Mouse (Mus musculus) midbrain, embryonic 15.5 days (tissue): ENCODE results near the gene Pax2. TPM values are rescaled to one million over a fixed set of nuclear protein-coding genes. Genes with fewer than 3 reads are reported as not detected.

Experiments
- ATAC-seq: fragments of 200-750 bp; cut with Nextera tagmentation; replicated peaks from 2 replicates; pipeline ENCODE4 v1.8.0; 2017; ENCODE audit warnings: moderate TSS enrichment
- H3K27ac ChIP-seq: fragments of 300-500 bp; sonication (generic); 2 replicates; pipeline ENCODE4 v1.5.1; 2015; ENCODE audit warnings: mild to moderate bottlenecking, inconsistent platforms
- H3K27me3 ChIP-seq: fragments of 300-500 bp; sonication (generic); replicated peaks from 2 replicates; pipeline ENCODE4 v1.6.1; 2015; ENCODE audit warnings: inconsistent platforms
- H3K36me3 ChIP-seq: fragments of 300-500 bp; sonication (generic); replicated peaks from 2 replicates; pipeline ENCODE4 v1.6.1; 2015; ENCODE audit warnings: inconsistent platforms
- H3K4me1 ChIP-seq: fragments of 300-500 bp; sonication (generic); 2 replicates; pipeline ENCODE4 v1.6.1; 2015; ENCODE audit warnings: inconsistent platforms
- H3K4me2 ChIP-seq: fragments of 300-500 bp; sonication (generic); 2 replicates; pipeline ENCODE4 v1.6.1; 2015; ENCODE audit warnings: inconsistent platforms, mild to moderate bottlenecking, moderate library complexity
- H3K4me3 ChIP-seq: fragments of 300-500 bp; sonication (generic); 2 replicates; pipeline ENCODE4 v1.5.1; 2015; ENCODE audit warnings: mild to moderate bottlenecking, inconsistent platforms
- H3K9ac ChIP-seq: fragments of 300-500 bp; sonication (generic); 2 replicates; pipeline ENCODE4 v1.6.1; 2015; ENCODE audit warnings: mild to moderate bottlenecking, inconsistent platforms
- H3K9me3 ChIP-seq: fragments of 300-500 bp; sonication (generic); 2 replicates; pipeline ENCODE4 v1.6.1; 2016; ENCODE audit warnings: inconsistent platforms
- WGBS: fragments of 180-500 bp; shearing (Covaris S2); methylation state at CpG from one replicate; pipeline ENCODE4 v1.1.7; 2015; ENCODE audit warnings: mixed read lengths; 5-methylcytosine and 5-hydroxymethylcytosine counted together
- polyA plus RNA-seq: library from polyadenylated mRNA; unstranded; fragments of >200 nt; fragmentation: Nextera tagmentation; extraction: Ambion mirVana; gene quantifications from 2 replicates; pipeline ENCODE4 v1.2.1, GENCODE M21; 2015

The Pax2 gene
- polyA plus RNA-seq, 1 experiment from 2014 or later: 0.68 TPM

DNA sequence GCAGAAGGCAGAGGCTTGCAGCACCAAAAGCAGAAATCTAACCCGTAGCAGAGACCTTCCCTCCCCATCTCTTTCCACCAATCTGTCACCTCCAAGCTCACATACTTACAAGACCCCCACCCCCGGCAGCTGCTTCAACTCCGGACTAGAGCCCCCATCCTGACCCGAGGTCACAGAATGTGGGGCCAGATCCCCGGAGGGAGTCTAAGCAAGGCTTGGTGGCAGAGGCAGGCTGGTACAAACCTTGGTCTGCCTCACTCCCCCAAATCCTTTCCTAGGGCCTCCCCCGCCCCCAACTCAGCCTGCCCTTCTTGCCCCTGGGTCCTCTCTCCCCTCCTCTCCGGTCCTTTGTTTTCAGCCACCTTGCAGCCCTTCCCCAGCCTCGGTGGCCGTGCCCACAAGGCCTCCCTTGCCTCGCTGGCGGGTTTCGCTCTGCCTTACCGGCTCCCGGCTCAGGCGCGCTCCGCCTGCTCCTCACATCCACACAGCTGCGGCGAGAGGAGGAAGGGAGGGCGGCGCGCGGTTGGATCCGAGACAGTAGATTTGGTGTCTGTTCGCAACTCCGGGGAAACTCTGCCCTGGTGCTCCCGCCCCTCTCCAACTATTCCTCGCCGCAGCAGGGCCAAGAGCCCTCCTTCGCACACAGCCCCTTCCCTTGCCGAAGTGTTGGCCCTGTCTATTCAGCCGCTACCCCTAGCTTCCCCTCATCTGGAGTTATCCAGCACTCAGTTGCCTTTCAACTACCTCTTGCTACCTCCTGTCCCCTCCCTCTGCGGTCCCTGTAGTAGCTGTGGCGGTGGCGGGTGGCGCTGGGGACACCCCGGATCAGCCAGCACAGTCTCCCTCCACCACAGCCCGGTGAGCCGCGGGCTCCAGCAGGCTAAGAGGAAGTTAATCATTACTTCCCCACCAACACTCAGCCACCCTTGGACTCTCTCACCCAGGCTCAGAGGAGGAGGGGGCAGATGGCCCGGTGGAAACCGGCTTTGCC lies 5.5 kb upstream of the Pax2 start:
- WGBS: under 1% methylated on average over 42 of the region's 42 CpGs
- H3K9me3 ChIP-seq: no peaks in the 10 kb centered on the region
- H3K4me1 ChIP-seq: peaks cover 11% of the 10 kb centered on the region
- no peaks in the 10 kb centered on the region for H3K36me3 ChIP-seq
- no peak overlapping the region for H3K9ac ChIP-seq
- no peak for ATAC-seq
- no peak overlapping the region for H3K27ac ChIP-seq
- peaks cover 97% of the 10 kb centered on the region for H3K27me3 ChIP-seq
- no peak overlapping the region for H3K4me2 ChIP-seq
- H3K4me3 ChIP-seq: no peak overlapping the region

DNA sequence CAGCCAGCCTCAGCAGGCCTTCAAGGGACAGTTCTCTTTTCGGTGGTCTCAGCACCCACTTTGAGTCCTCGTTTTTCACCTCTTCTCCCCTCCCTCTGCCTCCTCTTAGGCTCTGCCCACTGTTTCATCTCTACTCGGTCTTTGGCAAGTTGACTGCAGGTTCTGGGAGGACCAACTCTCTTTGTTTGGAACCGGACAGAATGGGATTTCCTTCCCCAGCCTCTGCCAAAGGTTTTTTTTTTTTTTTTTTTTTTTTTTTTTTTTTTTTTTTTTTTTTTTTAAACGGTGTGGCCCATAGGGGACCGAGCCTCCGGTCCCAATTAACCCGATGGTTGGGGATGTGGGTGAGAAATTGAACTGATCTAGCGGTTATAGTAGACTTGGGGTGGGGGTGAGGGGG lies 4.8 kb upstream of the Pax2 start:
- H3K9ac ChIP-seq: no peak overlapping the region
- no peak overlapping the region for H3K27ac ChIP-seq
- no peaks in the 10 kb centered on the region for H3K9me3 ChIP-seq
- peaks cover 18% of the 10 kb centered on the region for H3K4me1 ChIP-seq
- no peaks in the 10 kb centered on the region for H3K36me3 ChIP-seq
- no peak overlapping the region for H3K4me3 ChIP-seq
- peaks cover 97% of the 10 kb centered on the region for H3K27me3 ChIP-seq
- no peak for ATAC-seq
- no peak overlapping the region for H3K4me2 ChIP-seq
- WGBS: 1% methylated on average over 9 of the region's 9 CpGs

DNA sequence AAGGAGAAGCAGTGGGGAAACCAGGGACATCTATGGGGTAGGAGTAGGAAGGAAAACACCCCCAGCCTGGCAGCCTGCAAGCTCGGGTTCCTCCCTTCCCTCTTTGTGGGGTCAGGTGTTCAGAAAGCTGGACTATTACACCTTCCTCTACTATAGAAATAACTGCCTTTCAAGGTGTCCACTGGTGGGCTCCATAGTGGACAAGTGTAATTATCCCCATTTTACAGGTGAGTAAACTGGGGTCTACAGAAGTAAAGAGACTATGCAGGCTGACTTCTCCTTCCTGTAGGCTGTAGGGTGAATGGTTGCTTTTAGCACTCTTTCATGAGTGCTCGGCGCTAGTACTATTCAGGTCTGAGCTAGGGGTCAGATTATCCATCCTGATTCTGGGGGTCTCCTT lies 4.3 kb upstream of the Pax2 start:
- H3K36me3 ChIP-seq: no peaks in the 10 kb centered on the region
- no peak overlapping the region for H3K4me2 ChIP-seq
- H3K4me1 ChIP-seq: peaks cover 23% of the 10 kb centered on the region
- no peak overlapping the region for H3K4me3 ChIP-seq
- 16% methylated on average over 3 of the region's 3 CpGs for WGBS
- H3K27ac ChIP-seq: no peak overlapping the region
- peaks cover 95% of the 10 kb centered on the region for H3K27me3 ChIP-seq
- H3K9ac ChIP-seq: no peak overlapping the region
- H3K9me3 ChIP-seq: no peaks in the 10 kb centered on the region
- ATAC-seq: no peak

DNA sequence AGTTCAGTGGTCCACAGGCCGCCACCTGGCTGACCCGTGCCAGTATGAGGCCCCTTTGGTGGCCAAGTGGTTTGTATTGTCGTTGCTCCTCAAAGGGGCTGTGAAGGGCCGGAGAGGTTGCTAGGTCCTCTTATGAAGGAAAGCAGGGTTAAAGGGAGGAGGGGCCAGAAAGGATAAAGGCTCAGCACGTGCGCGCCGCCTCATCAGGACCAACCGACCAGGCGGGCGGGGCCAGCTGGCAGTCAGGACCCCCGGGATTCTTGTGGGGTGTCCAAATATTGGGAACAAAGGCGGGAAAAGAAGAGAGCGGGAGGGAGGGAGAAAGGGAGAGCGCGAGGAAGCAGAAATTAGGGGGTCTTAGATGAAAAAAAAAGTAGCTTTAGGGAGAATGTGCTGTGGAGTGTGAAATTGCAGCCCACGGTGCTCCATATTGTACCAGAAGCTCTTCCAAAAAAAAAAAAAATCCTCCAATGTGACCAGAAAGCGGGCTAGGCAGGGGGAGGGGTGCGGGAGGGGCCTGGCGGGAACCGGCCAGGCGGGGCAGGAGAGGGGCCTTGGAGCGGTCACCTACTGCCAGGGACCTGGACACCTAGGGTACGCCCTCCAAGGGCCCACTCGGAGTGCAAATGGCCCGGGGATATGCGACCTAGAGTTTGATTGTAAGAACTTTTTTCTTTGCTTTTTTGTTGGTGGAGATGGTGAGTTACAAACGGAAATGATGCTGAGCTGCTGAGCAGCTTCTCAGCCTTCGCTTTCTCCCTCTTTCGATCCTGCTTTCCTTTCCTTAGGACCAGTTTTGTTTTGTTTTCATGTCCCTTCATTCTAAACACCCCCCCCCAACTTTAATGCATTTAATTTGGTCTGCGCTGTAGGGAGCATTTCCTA lies 3.5 kb upstream of the Pax2 start:
- Histone ChIP-seq H3K4me2 (no peak overlapping the region), H3K4me1 (peaks cover 30% of the 10 kb centered on the region), H3K36me3 (no peaks in the 10 kb centered on the region), H3K27ac (no peak overlapping the region), H3K9me3 (no peaks in the 10 kb centered on the region), H3K4me3 (no peak overlapping the region), H3K27me3 (peaks cover 97% of the 10 kb centered on the region), H3K9ac (no peak overlapping the region)
- 2% methylated on average over 31 of the region's 31 CpGs for WGBS
- no peak for ATAC-seq

DNA sequence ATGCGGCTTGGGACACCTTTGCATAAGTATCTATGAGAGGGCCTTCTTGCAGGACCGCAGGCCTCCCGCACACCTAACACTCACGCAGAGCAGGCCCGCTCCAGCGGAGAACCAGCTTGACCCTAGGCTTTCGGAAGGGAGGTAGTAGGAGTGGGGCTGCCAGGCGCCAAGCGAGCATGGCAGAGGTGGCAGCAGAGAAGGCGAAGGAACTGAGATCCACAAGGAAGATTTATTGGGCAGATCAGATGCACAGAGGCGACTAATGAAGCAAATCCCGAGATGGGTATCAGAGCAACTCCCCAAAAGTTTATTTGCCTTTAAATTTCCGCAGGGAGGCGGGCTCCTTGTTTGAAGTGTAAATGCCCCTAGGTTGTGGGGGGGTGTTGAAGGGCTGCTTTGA lies 2.5 kb upstream of the Pax2 start:
- ATAC-seq: no peak
- Histone ChIP-seq H3K9ac (no peak overlapping the region), H3K9me3 (no peaks in the 10 kb centered on the region), H3K4me1 (peaks cover 32% of the 10 kb centered on the region), H3K36me3 (no peaks in the 10 kb centered on the region), H3K4me2 (no peak overlapping the region), H3K27me3 (peaks cover 89% of the 10 kb centered on the region), H3K27ac (no peak overlapping the region), H3K4me3 (no peak overlapping the region)
- WGBS: 1% methylated on average over 14 of the region's 14 CpGs

DNA sequence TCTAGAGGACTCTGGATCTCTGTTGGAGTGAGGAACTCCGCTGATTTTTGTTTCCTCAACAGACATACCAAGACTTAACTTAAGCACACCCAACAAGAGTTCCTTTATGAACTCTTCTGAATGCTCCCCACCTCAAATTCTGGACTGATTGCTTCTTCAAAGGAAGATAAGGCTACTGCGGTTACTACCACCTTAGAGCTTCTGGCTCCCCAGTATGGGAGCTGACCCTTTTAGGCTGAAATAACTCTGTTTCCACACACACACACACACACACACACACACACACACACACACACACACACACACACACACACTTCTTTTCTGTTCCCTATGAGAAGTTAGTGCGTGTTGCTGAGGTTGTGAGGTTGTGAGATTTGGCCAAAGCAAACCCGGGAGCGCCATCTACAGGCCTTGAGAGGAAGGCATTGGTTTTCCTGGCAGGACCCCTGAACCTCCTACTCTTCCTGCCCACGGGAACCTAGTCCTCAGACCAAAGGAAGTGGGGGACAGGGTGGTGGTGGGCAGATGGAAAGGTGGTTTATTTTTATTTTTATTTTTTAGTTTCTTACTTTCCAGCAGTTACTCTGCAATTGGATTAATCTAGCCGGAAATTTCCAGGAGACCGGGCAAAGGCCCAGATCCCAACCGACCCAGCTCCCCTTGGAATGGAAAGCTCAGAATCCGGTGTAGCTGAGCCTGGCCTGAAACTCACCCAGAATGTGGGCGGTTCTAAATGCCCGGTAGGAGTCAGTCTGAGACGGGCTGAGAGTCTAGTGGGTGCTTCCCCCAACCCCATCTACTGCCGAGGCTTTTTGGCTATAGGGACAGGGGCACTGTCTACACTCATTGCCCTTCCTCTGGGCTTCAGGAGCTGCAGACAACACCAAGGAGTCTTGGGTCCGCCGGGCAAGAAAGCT lies 1.1 kb upstream of the Pax2 start:
- no peak for ATAC-seq
- Histone ChIP-seq H3K4me3 (no peak overlapping the region), H3K9ac (no peak overlapping the region), H3K4me1 (peaks cover 42% of the 10 kb centered on the region), H3K4me2 (no peak overlapping the region), H3K9me3 (no peaks in the 10 kb centered on the region), H3K27ac (no peak overlapping the region), H3K36me3 (no peaks in the 10 kb centered on the region), H3K27me3 (peaks cover 81% of the 10 kb centered on the region)
- WGBS: 1% methylated on average over 16 of the region's 16 CpGs

DNA sequence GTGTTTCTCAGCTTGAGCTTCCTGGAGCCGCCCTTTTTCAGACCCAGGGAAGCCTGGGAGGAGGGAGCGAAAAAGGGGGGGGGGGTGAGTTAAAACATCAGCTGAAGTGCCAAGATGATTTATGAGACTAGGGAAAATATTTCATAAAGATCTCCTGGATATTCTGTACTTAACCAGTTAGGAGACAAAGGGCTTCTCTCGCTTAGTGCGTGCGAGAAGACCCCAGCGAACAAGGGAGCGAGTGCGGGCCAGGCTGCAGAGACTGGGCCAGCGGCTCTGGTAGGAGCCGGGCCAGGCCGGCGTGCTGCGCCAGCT lies 510 bp upstream of the Pax2 start:
- Histone ChIP-seq H3K27me3 (peaks cover 78% of the 10 kb centered on the region), H3K4me1 (peaks cover 45% of the 10 kb centered on the region), H3K9me3 (no peaks in the 10 kb centered on the region), H3K27ac (no peak overlapping the region), H3K4me3 (peak overlapping the region; percentile 24), H3K4me2 (peak overlapping the region; percentile 45; the same call in 1 of the 2 replicates), H3K9ac (no peak overlapping the region), H3K36me3 (no peaks in the 10 kb centered on the region)
- 2% methylated on average over 13 of the region's 13 CpGs for WGBS
- ATAC-seq: no peak

DNA sequence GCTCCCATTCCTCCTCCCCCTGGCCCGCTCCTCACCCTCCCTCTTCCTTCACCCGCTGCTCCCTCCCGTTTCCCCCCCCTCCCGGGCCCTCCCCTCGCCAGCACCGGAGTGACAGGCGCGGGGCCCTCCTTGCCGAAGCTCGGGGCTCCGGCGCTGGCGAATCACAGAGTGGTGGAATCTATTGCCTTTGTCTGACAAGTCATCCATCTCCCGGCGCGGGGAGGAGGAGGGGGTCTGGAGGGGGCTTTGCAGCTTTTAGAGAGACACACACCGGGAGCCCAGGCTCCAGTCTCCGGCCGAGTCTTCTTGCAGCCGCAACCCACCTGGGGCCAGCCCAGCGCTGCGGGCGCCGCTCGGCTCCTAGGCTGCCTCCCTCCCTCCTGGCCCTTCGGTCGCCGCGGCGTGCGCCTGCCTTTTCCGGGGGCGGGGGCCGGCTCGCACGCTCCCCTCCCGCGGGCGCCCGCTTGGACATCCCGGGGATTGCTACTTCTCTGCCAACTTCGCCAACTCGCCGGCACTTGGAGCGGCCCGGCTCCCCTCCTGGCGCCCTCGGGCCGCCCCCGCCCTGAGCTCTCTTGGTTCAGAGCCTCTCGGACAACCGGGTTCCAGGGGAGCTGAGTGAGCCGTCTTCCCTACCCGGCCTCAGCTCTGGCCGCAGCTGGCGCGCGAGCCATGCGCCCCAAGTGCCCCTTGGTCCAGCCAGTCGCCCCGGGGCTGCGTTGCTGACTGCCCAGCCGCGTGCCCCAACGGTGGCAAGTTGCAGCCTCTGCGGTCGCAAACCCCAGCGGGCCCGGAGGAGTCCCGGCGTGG lies 781 bp downstream of the Pax2 start:
- H3K27me3 ChIP-seq: peaks cover 79% of the 10 kb centered on the region
- no peak overlapping the region for H3K27ac ChIP-seq
- ATAC-seq: 0 out of 2 replicates have a peak, but pooled peaks have one; percentile 30

DNA sequence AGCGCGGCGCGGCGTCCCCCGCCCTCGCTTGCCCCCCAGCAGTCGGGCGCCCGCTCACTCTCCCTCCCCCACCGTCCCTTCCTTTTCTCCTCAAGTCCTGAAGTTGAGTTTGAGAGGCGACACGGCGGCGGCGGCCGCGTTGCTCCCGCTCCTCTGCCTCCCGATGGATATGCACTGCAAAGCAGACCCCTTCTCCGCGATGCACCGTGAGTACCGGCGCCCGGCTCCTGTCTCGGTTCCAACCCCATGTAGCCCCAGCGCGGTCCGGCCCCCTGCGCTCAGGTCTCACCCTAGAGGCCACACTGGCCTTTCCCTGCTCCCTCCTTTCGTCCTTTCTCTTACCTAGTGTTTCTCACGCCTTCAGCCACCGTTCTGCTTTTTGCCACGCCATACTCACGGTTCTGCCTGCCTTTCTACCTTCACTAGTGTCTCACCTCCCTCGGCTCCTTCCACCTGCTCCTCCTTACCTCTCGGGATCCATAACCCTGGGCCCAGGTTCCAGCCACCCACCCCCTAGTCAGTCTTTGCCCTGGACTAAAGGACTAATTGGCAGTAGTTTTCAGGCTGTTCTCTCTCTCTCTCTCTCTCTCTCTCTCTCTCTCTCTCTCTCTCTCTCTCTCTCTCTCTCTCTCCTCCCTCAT lies 1.5 kb downstream of the Pax2 start:
- peaks cover 42% of the 10 kb centered on the region for H3K4me1 ChIP-seq
- under 1% methylated on average over 35 of the region's 38 CpGs for WGBS
- peak overlapping the region; percentile 24 for H3K4me3 ChIP-seq
- no peak overlapping the region for H3K9ac ChIP-seq
- H3K27ac ChIP-seq: no peak overlapping the region
- no peaks in the 10 kb centered on the region for H3K36me3 ChIP-seq
- H3K9me3 ChIP-seq: no peaks in the 10 kb centered on the region
- H3K27me3 ChIP-seq: peaks cover 79% of the 10 kb centered on the region
- peak overlapping the region; percentile 45 for H3K4me2 ChIP-seq
- ATAC-seq: no peak

More for the DNA sequence above, 781 bp downstream of the Pax2 start:
- Histone ChIP-seq H3K9me3 (no peaks in the 10 kb centered on the region), H3K9ac (no peak overlapping the region), H3K36me3 (no peaks in the 10 kb centered on the region), H3K4me2 (peak overlapping the region; percentile 45), H3K4me1 (peaks cover 47% of the 10 kb centered on the region), H3K4me3 (peak overlapping the region; percentile 24)
- WGBS: under 1% methylated on average over 71 of the region's 71 CpGs

DNA sequence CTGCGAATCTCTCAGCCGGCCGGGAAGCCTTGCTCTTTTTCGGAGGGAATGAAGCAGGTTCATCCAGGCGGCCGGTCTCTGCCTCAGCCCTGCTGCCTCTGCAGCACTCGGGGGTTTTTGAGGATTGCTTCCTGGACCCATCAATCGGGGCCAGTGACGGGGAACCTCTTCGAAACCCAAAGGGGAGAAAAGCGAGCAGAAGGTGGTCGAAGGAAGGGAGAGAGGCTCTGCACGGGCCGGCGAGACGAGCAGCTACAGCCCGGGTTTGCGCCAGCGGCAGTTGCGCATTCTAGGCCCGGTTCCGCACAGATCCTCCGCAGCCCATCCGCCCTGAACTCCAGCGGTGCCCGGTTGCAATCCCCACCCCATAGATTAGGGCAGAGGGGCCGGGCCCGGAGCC lies 3.0 kb downstream of the Pax2 start:
- no peak for ATAC-seq
- under 1% methylated on average over 28 of the region's 28 CpGs for WGBS
- Histone ChIP-seq H3K27me3 (peaks cover 79% of the 10 kb centered on the region), H3K27ac (no peak overlapping the region), H3K4me2 (no peak overlapping the region), H3K36me3 (no peaks in the 10 kb centered on the region), H3K9me3 (no peaks in the 10 kb centered on the region), H3K4me3 (no peak overlapping the region), H3K9ac (no peak overlapping the region), H3K4me1 (peaks cover 40% of the 10 kb centered on the region)
